Mouse (Mus musculus): ENCODE data around the gene Gm5901. TPM values are rescaled to one million over a fixed set of nuclear protein-coding genes. Genes with fewer than 3 reads are reported as not detected.
"Not testable (repeated sequence)": the region's sequence is repeated elsewhere in the genome, so short reads cannot be mapped to it uniquely, and the experiment has no call there.

Gm5901 gene
- total RNA-seq (2014; rRNA removed), result not detected in 2 replicates
- not detected in 2 replicates for polyA plus RNA-seq (2015; fragmentation: Nextera tagmentation; extraction: Ambion mirVana)

- ATAC-seq, result no peak
- no peak within 1 kb of the TSS for H3K27ac ChIP-seq (ENCODE audit: low read depth, low read length)
- no peak within 1 kb of the TSS for H3K4me2 ChIP-seq (ENCODE audit: low read depth)
- no peak within 1 kb of the TSS for H3K9ac ChIP-seq
- H3K9me3 ChIP-seq (ENCODE audit: low read length), result no peaks in the 10 kb centered on the region
- 85% methylated on average over 1 of the region's 1 CpGs for WGBS
- DNase-seq, result no peak
- H3K4me1 ChIP-seq (ENCODE audit: insufficient read depth), result no peaks in the 10 kb centered on the region
- no peak for TF ChIP-seq CTCF (IDR thresholded peaks at IDR 0.05; ENCODE audit: low read depth)
- H3K4me3 ChIP-seq (ENCODE audit: low read depth, low read length), result no peak within 1 kb of the TSS
- H3K27me3 ChIP-seq (ENCODE audit: insufficient read depth, low read length), result no peaks in the 10 kb centered on the region
- peaks cover 38% of the 10 kb centered on the region for H3K36me3 ChIP-seq (ENCODE audit: insufficient read depth)
Observed at GRCm38 (mm10) chr7:105374866-105375265, at the start of gene Gm5901. Gene Gm5901 (plus strand): TSS chr7:105375038.

DNA sequence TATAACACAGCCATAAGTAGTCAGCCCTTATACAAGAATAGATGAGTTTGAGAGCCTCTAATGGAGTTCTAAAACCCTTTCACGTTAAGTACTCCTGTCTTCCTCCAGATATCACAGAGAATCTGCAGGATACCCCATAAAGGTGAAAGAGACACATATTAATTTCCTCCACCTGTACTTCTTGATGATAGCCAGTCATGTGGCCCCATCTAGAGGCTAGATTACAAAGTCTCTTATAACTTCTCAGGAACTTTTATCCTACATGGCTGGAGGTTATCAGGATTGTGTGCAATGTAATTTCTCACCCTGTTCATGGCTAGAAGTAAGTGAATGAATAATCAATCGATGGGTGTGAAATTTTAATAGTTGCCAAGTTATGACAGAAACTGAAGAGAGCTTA is 49.5 kb upstream of the Gm5901 start:
- no peak for ATAC-seq

DNA sequence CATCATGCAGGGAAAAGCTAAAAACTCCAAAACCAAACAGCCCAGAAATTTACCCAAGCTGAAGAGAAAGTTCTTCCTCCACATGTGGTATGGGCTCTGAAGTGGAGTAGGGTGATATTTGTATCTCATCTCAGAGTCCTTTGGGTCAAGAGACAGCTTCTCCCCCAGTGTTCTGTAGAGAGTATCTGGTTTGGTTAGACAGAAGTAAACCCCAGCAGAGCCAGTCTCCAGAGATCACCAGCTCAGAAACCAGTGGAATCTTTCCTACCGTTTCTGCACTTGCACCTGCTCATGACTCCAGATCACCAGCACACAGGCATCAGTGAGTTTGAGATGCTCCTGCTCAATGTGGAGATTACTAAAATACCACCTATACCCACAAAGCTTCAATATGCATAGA is 40.8 kb upstream of the Gm5901 start, which contains the start of gene Olfr690:
Gene Olfr690 (minus strand): TSS at position 101 of the 400 bp plus-strand sequence.
- Histone ChIP-seq H3K9ac (no peak within 1 kb of the TSS), H3K4me3 (ENCODE audit: low read depth, low read length) (no peak within 1 kb of the TSS), H3K27me3 (ENCODE audit: insufficient read depth, low read length) (no peaks in the 10 kb centered on the region), H3K4me2 (ENCODE audit: low read depth) (no peak within 1 kb of the TSS), H3K9me3 (ENCODE audit: low read length) (no peaks in the 10 kb centered on the region), H3K36me3 (ENCODE audit: insufficient read depth) (no peaks in the 10 kb centered on the region), H3K4me1 (ENCODE audit: insufficient read depth) (no peaks in the 10 kb centered on the region), H3K27ac (ENCODE audit: low read depth, low read length) (no peak within 1 kb of the TSS)
- TF ChIP-seq CTCF (IDR thresholded peaks at IDR 0.05; ENCODE audit: low read depth), result no peak
- DNase-seq, result no peak
- no peak for ATAC-seq
- 97% methylated on average over 1 of the region's 1 CpGs for WGBS

More for the DNA sequence above, 49.5 kb upstream of the Gm5901 start:
- WGBS, result 76% methylated on average over 2 of the region's 2 CpGs
- DNase-seq, result no peak
- H3K9me3 ChIP-seq (ENCODE audit: low read length), result no peaks in the 10 kb centered on the region
- H3K4me3 ChIP-seq (ENCODE audit: low read depth, low read length), result no peak overlapping the region
- no peak overlapping the region for H3K4me2 ChIP-seq (ENCODE audit: low read depth)
- TF ChIP-seq CTCF (IDR thresholded peaks at IDR 0.05; ENCODE audit: low read depth), result no peak
- no peak overlapping the region for H3K9ac ChIP-seq
- no peaks in the 10 kb centered on the region for H3K4me1 ChIP-seq (ENCODE audit: insufficient read depth)
- no peaks in the 10 kb centered on the region for H3K36me3 ChIP-seq (ENCODE audit: insufficient read depth)
- H3K27me3 ChIP-seq (ENCODE audit: insufficient read depth, low read length), result no peaks in the 10 kb centered on the region
- no peak overlapping the region for H3K27ac ChIP-seq (ENCODE audit: low read depth, low read length)

- TF ChIP-seq CTCF (IDR thresholded peaks at IDR 0.05; ENCODE audit: low read depth), result no peak
- H3K4me1 ChIP-seq (ENCODE audit: insufficient read depth), result no peaks in the 10 kb centered on the region
Observed at GRCm38 (mm10) chr7:105342170-105342569, 32.7 kb upstream of the Gm5901 start, which contains the start of gene Olfr691. Gene Olfr691 (minus strand): TSS chr7:105342270.

GRCm38 (mm10) chr7:105342752-105343151 is 32.1 kb upstream of the Gm5901 start:
- WGBS, result 66% methylated on average over 2 of the region's 2 CpGs
- TF ChIP-seq CTCF (IDR thresholded peaks at IDR 0.05; ENCODE audit: low read depth), result no peak

More at GRCm38 (mm10) chr7:105342170-105342569, 32.7 kb upstream of the Gm5901 start, which contains the start of gene Olfr691:
- DNase-seq (no peak), ATAC-seq (no peak)
- no peak within 1 kb of the TSS for H3K4me3 ChIP-seq (ENCODE audit: low read depth, low read length)
- WGBS, result 58% methylated on average over 1 of the region's 1 CpGs
- no peak within 1 kb of the TSS for H3K9ac ChIP-seq
- no peak within 1 kb of the TSS for H3K27ac ChIP-seq (ENCODE audit: low read depth, low read length)
- no peaks in the 10 kb centered on the region for H3K9me3 ChIP-seq (ENCODE audit: low read length)
- H3K36me3 ChIP-seq (ENCODE audit: insufficient read depth), result no peaks in the 10 kb centered on the region
- no peaks in the 10 kb centered on the region for H3K27me3 ChIP-seq (ENCODE audit: insufficient read depth, low read length)
- H3K4me2 ChIP-seq (ENCODE audit: low read depth), result no peak within 1 kb of the TSS

DNA sequence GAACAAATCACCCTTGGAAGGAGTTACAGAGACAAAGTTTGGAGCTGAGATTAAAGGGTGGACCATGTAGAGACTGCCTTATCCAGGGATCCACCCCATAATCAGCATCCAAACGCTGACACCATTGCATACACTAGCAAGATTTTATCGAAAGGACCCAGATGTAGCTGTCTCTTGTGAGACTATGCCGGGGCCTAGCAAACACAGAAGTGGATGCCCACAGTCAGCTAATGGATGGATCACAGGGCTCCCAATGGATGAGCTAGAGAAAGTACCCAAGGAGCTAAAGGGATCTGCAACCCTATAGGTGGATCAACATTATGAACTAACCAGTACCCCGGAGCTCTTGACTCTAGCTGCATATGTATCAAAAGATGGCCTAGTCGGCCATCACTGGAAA is 18.8 kb upstream of the Gm5901 start:
- not testable (repeated sequence) for DNase-seq; H3K9me3 ChIP-seq (ENCODE audit: low read length); H3K27me3 ChIP-seq (ENCODE audit: insufficient read depth, low read length); H3K4me3 ChIP-seq (ENCODE audit: low read depth, low read length); H3K4me2 ChIP-seq (ENCODE audit: low read depth); ATAC-seq; H3K9ac ChIP-seq; H3K4me1 ChIP-seq (ENCODE audit: insufficient read depth); H3K27ac ChIP-seq (ENCODE audit: low read depth, low read length); H3K36me3 ChIP-seq (ENCODE audit: insufficient read depth)
- WGBS, result no CpG with 5 or more reads among the region's 5 CpGs

More at GRCm38 (mm10) chr7:105342752-105343151, 32.1 kb upstream of the Gm5901 start:
- no peaks in the 10 kb centered on the region for H3K27me3 ChIP-seq (ENCODE audit: insufficient read depth, low read length)
- H3K4me3 ChIP-seq (ENCODE audit: low read depth, low read length), result no peak overlapping the region
- H3K36me3 ChIP-seq (ENCODE audit: insufficient read depth), result no peaks in the 10 kb centered on the region
- no peak for ATAC-seq
- DNase-seq, result no peak
- H3K9me3 ChIP-seq (ENCODE audit: low read length), result no peaks in the 10 kb centered on the region
- no peak overlapping the region for H3K9ac ChIP-seq
- no peaks in the 10 kb centered on the region for H3K4me1 ChIP-seq (ENCODE audit: insufficient read depth)
- no peak overlapping the region for H3K27ac ChIP-seq (ENCODE audit: low read depth, low read length)
- no peak overlapping the region for H3K4me2 ChIP-seq (ENCODE audit: low read depth)

DNA sequence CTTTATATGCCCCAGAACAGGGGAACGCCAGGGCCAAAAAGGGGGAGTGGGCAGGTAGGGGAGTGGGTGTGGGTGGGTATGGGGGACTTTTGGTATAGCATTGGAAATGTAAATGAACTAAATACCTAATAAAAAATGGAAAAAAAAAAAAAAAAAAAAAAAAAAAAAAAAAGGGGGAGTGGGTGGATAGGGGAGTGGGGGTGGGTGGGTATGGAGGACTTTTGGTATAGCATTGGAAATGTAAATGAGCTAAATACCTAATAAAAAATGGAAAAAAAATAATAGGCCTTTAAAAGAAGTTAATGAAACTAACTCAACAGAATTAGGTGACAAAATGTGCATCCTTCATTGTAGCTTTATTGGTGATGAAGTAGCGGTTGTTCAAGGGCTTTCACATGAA is 18.4 kb upstream of the Gm5901 start:
- not testable (repeated sequence) for H3K27ac ChIP-seq (ENCODE audit: low read depth, low read length); H3K4me1 ChIP-seq (ENCODE audit: insufficient read depth); ATAC-seq; H3K9ac ChIP-seq; H3K27me3 ChIP-seq (ENCODE audit: insufficient read depth, low read length); H3K4me3 ChIP-seq (ENCODE audit: low read depth, low read length); DNase-seq; H3K4me2 ChIP-seq (ENCODE audit: low read depth); H3K9me3 ChIP-seq (ENCODE audit: low read length); H3K36me3 ChIP-seq (ENCODE audit: insufficient read depth)
- 100% methylated on average over 1 of the region's 2 CpGs for WGBS

Data from forebrain, postnatal 0 days (tissue).